Mouse (Mus musculus) heart, embryonic 12.5 days (tissue): ENCODE results near the gene Lrp11. TPM values are rescaled to one million over a fixed set of nuclear protein-coding genes. Genes with fewer than 3 reads are reported as not detected.
"Not testable (repeated sequence)": the region's sequence is repeated elsewhere in the genome, so short reads cannot be mapped to it uniquely, and the experiment has no call there.

Experiments
- ATAC-seq: fragments of 200-750 bp; cut with Nextera tagmentation; 2 replicates; pipeline ENCODE4 v1.8.0; 2017; ENCODE audit warnings: moderate TSS enrichment, moderate library complexity; ENCODE audit not compliant: insufficient number of reproducible peaks, low FRiP score
- H3K27ac ChIP-seq: fragments of 300-500 bp; sonication (generic); 2 replicates; pipeline ENCODE4 v1.5.1; 2016; ENCODE audit warnings: mild to moderate bottlenecking, moderate library complexity; ENCODE audit not compliant: poor library complexity, severe bottlenecking
- H3K27me3 ChIP-seq: fragments of 300-500 bp; sonication (generic); replicated peaks from 2 replicates; pipeline ENCODE4 v1.6.1; 2016; ENCODE audit warnings: mild to moderate bottlenecking, moderate library complexity
- H3K36me3 ChIP-seq: fragments of 300-500 bp; sonication (generic); 2 replicates; pipeline ENCODE4 v1.6.1; 2016; ENCODE audit warnings: mild to moderate bottlenecking, moderate library complexity
- H3K4me1 ChIP-seq: fragments of 300-500 bp; sonication (generic); replicated peaks from 2 replicates; pipeline ENCODE4 v1.6.1; 2016; ENCODE audit warnings: mild to moderate bottlenecking
- H3K4me2 ChIP-seq: fragments of 300-500 bp; sonication (generic); 2 replicates; pipeline ENCODE4 v1.6.1; 2016; ENCODE audit warnings: mild to moderate bottlenecking, moderate library complexity
- H3K4me3 ChIP-seq: fragments of 300-500 bp; sonication (generic); 2 replicates; pipeline ENCODE4 v1.5.1; 2016; ENCODE audit warnings: mild to moderate bottlenecking
- H3K9ac ChIP-seq: fragments of 300-500 bp; sonication (generic); 2 replicates; pipeline ENCODE4 v1.6.1; 2016; ENCODE audit warnings: mild to moderate bottlenecking, moderate library complexity
- H3K9me3 ChIP-seq: fragments of 300-500 bp; sonication (generic); replicated peaks from 2 replicates; pipeline ENCODE4 v1.6.1; 2016; ENCODE audit warnings: mild to moderate bottlenecking, moderate library complexity
- WGBS: fragments of 180-500 bp; shearing (Covaris S2); methylation state at CpG from one replicate; pipeline ENCODE4 v1.1.7; 2016; 5-methylcytosine and 5-hydroxymethylcytosine counted together
- polyA plus RNA-seq: library from polyadenylated mRNA; unstranded; fragments of >200 nt; fragmentation: Nextera tagmentation; extraction: Ambion mirVana; gene quantifications from 2 replicates; pipeline ENCODE4 v1.2.1, GENCODE M21; 2016

Lrp11 gene
- polyA plus RNA-seq, 1 experiment from 2014 or later: 3.9 TPM

DNA sequence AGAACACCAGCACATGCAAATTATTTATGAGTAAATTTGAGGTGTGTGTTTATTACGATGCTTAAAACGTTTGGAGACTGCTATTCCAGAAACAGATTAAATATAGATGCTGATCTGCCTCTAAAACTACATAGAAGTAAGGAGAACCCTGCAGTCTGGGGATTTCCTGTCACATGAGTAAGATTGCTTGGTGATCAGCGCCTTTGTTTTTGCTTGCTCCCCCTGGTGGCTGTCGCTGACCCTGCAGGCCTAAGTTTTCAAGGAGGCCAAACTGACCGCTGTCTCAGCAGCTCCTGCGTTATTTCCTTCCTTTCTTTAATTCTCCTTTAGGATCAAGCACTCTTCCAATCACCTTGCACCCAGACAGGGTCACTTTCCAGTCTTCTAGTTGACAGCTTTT, 11.0 kb downstream of the Lrp11 start:
- Histone ChIP-seq H3K4me1 (no peaks in the 10 kb centered on the region), H3K9me3 (no peaks in the 10 kb centered on the region), H3K27me3 (no peaks in the 10 kb centered on the region), H3K36me3 (no peaks in the 10 kb centered on the region), H3K4me2 (no peak overlapping the region), H3K4me3 (no peak overlapping the region), H3K27ac (no peak overlapping the region), H3K9ac (no peak overlapping the region)
- WGBS: 18% methylated on average over 6 of the region's 6 CpGs
- 0 out of 2 replicates have a peak, but pooled peaks have one; percentile 25 for ATAC-seq

GRCm38 (mm10) chr10:7605168-7605567, 15.6 kb downstream of the Lrp11 start:
- no peak overlapping the region for H3K4me2 ChIP-seq
- no peaks in the 10 kb centered on the region for H3K4me1 ChIP-seq
- no peak overlapping the region for H3K9ac ChIP-seq
- ATAC-seq: no peak
- 77% methylated on average over 2 of the region's 2 CpGs for WGBS
- H3K27ac ChIP-seq: no peak overlapping the region
- no peaks in the 10 kb centered on the region for H3K27me3 ChIP-seq
- H3K9me3 ChIP-seq: no peaks in the 10 kb centered on the region
- no peak overlapping the region for H3K4me3 ChIP-seq
- no peaks in the 10 kb centered on the region for H3K36me3 ChIP-seq

DNA sequence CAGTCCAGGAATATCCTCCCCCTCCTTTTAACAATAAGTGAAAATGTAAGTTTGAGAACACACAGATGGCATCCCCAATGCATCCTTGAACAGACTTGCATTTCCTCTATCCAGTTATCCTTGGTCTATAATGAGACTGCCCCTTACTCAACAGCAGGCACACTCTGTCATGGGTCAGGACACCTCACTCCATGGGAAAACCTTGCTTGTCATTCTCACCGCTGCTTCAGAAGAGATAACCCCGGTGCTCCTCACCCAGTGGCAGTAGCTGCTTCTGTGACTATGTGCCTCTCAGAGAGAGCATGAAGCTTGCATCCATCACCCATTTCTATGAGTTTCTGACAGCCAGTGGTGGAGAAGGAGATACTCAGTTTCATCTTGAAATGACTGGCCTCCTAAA, 16.8 kb downstream of the Lrp11 start:
- no peaks in the 10 kb centered on the region for H3K27me3 ChIP-seq
- H3K4me1 ChIP-seq: no peaks in the 10 kb centered on the region
- H3K9ac ChIP-seq: no peak overlapping the region
- WGBS: 43% methylated on average over 2 of the region's 2 CpGs
- H3K4me3 ChIP-seq: no peak overlapping the region
- ATAC-seq: no peak
- H3K9me3 ChIP-seq: no peaks in the 10 kb centered on the region
- no peaks in the 10 kb centered on the region for H3K36me3 ChIP-seq
- H3K27ac ChIP-seq: no peak overlapping the region
- H3K4me2 ChIP-seq: no peak overlapping the region

DNA sequence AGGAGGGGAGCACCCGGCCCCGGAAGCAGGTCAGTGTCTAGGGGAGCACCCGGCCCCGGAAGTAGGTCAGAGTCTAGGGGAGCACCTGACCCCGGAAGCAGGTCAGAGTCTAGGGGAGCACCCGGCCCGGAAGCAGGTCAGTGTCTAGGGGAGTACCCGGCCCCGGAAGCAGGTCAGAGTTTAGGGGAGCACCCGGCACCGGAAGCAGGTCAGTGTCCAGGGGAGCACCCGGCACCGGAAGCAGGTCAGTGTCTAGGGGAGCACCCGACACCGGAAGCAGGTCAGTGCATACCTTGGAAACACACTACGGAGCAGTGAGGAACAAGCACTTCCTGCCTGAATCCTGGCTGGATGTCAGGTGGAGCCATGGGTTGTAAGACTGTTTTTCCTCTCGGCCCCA, 19.0 kb downstream of the Lrp11 start:
- no peaks in the 10 kb centered on the region for H3K36me3 ChIP-seq
- no peaks in the 10 kb centered on the region for H3K9me3 ChIP-seq
- H3K9ac ChIP-seq: no peak overlapping the region
- H3K27ac ChIP-seq: no peak overlapping the region
- 89% methylated on average over 17 of the region's 17 CpGs for WGBS
- no peak for ATAC-seq
- H3K4me2 ChIP-seq: no peak overlapping the region
- H3K27me3 ChIP-seq: no peaks in the 10 kb centered on the region
- no peak overlapping the region for H3K4me3 ChIP-seq
- no peaks in the 10 kb centered on the region for H3K4me1 ChIP-seq

DNA sequence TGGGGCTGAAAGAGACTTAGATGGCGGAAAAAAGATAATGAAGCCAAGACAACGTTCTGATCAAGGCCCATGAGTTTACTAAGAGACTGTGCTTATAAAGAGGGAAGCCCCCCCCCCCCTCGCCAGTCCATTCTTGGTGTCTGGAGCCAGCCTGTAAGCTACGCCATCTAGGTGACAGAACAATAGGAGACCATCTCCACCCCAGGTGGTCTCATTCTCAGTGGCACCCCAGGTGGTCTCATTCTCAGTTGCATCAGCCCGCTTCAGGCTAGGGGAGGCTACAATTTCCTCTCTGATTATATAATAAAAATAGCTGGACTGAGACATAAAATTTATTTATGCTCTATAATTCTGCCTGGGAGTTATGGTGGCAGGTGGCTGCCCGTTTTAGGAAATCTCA, 22.0 kb downstream of the Lrp11 start:
- H3K4me3 ChIP-seq: no peak overlapping the region
- WGBS: 79% methylated on average over 6 of the region's 6 CpGs
- H3K9ac ChIP-seq: no peak overlapping the region
- ATAC-seq: no peak
- H3K4me1 ChIP-seq: no peaks in the 10 kb centered on the region
- H3K9me3 ChIP-seq: peaks cover 4% of the 10 kb centered on the region
- H3K36me3 ChIP-seq: peaks cover 3% of the 10 kb centered on the region
- H3K27me3 ChIP-seq: no peaks in the 10 kb centered on the region
- no peak overlapping the region for H3K4me2 ChIP-seq
- no peak overlapping the region for H3K27ac ChIP-seq

DNA sequence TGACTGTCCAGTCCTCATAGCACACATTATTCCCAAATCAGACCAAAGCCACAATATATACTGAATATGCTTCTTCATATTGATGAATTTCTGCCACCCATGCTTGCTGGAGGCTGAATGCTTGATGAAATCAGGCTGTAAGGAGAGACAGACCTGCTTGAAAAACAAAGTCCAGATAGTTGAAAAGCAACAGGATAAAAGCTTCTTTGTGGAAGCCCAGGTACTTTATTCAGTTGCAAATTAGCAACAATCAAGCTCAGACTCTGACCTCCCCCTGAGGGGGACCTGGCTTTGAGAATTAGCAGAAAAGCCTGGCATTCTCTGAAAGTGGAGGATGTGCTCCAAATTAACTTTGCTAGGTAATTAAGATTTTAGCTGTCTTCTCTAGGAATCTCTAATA, 22.6 kb downstream of the Lrp11 start:
- not testable (repeated sequence) for H3K4me3 ChIP-seq, H3K9me3 ChIP-seq, H3K4me1 ChIP-seq, H3K9ac ChIP-seq, H3K27ac ChIP-seq, H3K4me2 ChIP-seq, H3K27me3 ChIP-seq, H3K36me3 ChIP-seq, ATAC-seq

DNA sequence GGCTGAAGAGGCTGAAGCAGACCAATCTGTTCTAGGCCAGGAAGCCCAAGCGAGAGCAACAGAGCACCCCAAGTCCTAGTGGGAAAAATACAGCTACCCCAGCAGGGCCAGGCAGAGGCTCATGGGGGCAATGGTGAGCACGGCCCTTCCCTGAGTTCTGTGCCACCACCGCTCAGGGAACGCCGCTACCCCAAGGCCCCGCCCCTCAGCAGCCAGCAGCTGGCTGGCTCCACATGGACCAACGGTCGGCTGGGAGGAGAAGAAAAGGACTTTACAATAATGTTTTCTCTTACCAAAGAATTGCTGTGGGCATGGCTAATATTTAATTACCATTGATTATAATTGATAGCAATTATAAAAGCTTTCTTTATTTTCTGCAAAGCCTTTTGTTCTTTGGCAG, 25.2 kb downstream of the Lrp11 start:
- no peak for ATAC-seq
- Histone ChIP-seq H3K4me2 (no peak overlapping the region), H3K4me1 (no peaks in the 10 kb centered on the region), H3K9ac (no peak overlapping the region), H3K9me3 (peaks cover 4% of the 10 kb centered on the region), H3K36me3 (peaks cover 3% of the 10 kb centered on the region), H3K27me3 (no peaks in the 10 kb centered on the region), H3K27ac (no peak overlapping the region), H3K4me3 (no peak overlapping the region)
- WGBS: 79% methylated on average over 8 of the region's 8 CpGs

DNA sequence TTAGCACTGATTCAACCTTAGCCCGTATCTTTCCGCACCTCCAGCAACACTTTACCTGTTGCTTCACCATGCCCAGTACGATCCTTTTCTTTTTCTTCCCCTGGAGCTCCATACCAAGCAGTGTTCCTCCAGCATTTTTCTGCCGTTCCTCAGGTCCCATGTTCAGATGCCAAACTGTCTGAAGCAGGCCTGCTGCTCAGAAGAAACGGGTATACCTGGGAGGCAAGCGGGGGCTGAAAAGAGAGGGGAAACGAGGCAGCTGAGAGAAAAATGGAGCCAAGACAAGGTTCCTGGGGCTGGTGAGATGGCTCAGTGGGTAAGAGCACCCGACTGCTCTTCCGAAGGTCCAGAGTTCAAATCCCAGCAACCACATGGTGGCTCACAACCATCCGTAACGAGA, 27.5 kb downstream of the Lrp11 start:
- 89% methylated on average over 11 of the region's 11 CpGs for WGBS
- H3K27me3 ChIP-seq, H3K9me3 ChIP-seq, H3K9ac ChIP-seq, H3K4me3 ChIP-seq, H3K36me3 ChIP-seq, H3K27ac ChIP-seq, H3K4me2 ChIP-seq, ATAC-seq: not testable (repeated sequence)
- peaks cover 19% of the 10 kb centered on the region for H3K4me1 ChIP-seq

DNA sequence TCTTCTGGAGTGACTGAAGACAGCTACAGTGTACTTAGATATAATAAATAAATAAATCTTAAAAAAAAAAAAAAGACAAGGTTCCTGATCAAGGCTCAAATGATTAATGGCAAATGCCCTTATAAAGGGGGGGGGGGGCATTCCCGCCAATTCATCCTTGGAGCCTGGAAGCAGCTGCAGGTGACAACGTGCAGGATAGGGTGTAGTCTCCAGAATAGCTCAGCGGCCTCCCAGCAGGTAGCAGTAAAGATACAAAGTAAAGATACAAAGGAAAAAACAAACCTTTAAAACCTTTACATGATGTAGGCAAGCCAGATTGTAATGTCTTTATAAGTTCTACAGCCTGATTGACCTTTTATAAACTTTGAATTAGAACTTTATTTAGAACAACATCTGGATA, 28.0 kb downstream of the Lrp11 start:
- not testable (repeated sequence) for ATAC-seq, H3K27me3 ChIP-seq, H3K4me2 ChIP-seq, H3K9me3 ChIP-seq, H3K36me3 ChIP-seq, H3K4me3 ChIP-seq, H3K9ac ChIP-seq, H3K27ac ChIP-seq
- WGBS: 71% methylated on average over 3 of the region's 3 CpGs
- H3K4me1 ChIP-seq: peaks cover 22% of the 10 kb centered on the region

GRCm38 (mm10) chr10:7619821-7620241, 30.2 kb downstream of the Lrp11 start:
- WGBS: 93% methylated on average over 4 of the region's 5 CpGs
- Histone ChIP-seq H3K9me3 (peaks cover under 1% of the 10 kb centered on the region), H3K27me3 (no peaks in the 10 kb centered on the region), H3K4me1 (peaks cover 37% of the 10 kb centered on the region), H3K4me3 (no peak overlapping the region), H3K4me2 (no peak overlapping the region), H3K9ac (no peak overlapping the region), H3K36me3 (peaks cover 1% of the 10 kb centered on the region), H3K27ac (no peak overlapping the region)
- no peak for ATAC-seq

GRCm38 (mm10) chr10:7620723-7621122, 31.1 kb downstream of the Lrp11 start:
- Histone ChIP-seq H3K36me3 (no peaks in the 10 kb centered on the region), H3K27me3 (no peaks in the 10 kb centered on the region), H3K4me2 (no peak overlapping the region), H3K4me1 (peaks cover 37% of the 10 kb centered on the region), H3K4me3 (no peak overlapping the region), H3K9ac (no peak overlapping the region), H3K27ac (no peak overlapping the region), H3K9me3 (no peaks in the 10 kb centered on the region)
- no peak for ATAC-seq
- 62% methylated on average over 5 of the region's 5 CpGs for WGBS

DNA sequence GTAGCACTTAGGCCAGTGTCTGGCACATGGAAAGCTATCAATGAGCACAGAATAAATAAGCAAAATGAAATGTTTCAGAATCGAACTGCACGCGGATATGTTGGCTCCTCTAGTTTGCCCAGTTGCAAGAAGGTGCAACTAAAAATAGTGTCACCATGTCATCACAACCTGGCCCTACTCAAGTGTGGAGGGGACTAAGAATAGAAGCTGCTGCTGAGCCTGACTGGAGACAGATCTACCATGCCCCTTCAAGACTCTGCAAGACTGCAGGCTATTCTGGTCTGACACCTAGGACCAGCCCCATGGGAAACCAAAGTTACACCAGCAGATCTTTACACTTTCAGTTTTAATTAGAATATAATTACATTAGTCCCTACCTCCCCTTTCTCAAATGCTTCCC, 32.8 kb downstream of the Lrp11 start:
- H3K36me3 ChIP-seq: no peaks in the 10 kb centered on the region
- no peak overlapping the region for H3K9ac ChIP-seq
- peaks cover 42% of the 10 kb centered on the region for H3K4me1 ChIP-seq
- WGBS: 41% methylated on average over 3 of the region's 3 CpGs
- no peaks in the 10 kb centered on the region for H3K9me3 ChIP-seq
- peak overlapping the region; percentile 34 for H3K27ac ChIP-seq
- H3K27me3 ChIP-seq: no peaks in the 10 kb centered on the region
- peak overlapping the region; percentile 19; the same call in 1 of the 2 replicates for H3K4me2 ChIP-seq
- no peak overlapping the region for H3K4me3 ChIP-seq
- no peak for ATAC-seq
